Mouse (Mus musculus) C2C12 (cell line): ENCODE measurements around the gene Jsrp1.

ENCODE experiments used
- CEBPB ChIP-seq: IDR thresholded peaks from one replicate; pipeline ENCODE4 v1.6.1; 2011; ENCODE audit warnings: low read depth, mild to moderate bottlenecking, control low read depth, moderate library complexity
- CTCF ChIP-seq: IDR thresholded peaks from one replicate; pipeline ENCODE4 v1.5.1; 2011; ENCODE audit not compliant: control insufficient read depth, insufficient read depth, insufficient read length
- MAX ChIP-seq: IDR thresholded peaks from one replicate; pipeline ENCODE4 v1.6.1; 2011; ENCODE audit warnings: mild to moderate bottlenecking, control low read depth
- MYOD1 ChIP-seq: IDR thresholded peaks from one replicate; pipeline ENCODE4 v1.6.1; 2011; ENCODE audit warnings: low read depth; ENCODE audit not compliant: control insufficient read depth, insufficient read length
- MYOG ChIP-seq: IDR thresholded peaks from one replicate; pipeline ENCODE4 v1.6.1; 2011; ENCODE audit not compliant: control insufficient read depth, insufficient read length; ENCODE audit errors: extremely low read depth
- USF1 ChIP-seq: IDR thresholded peaks from one replicate; pipeline ENCODE4 v1.6.1; 2011; ENCODE audit warnings: low read depth, mild to moderate bottlenecking, control low read depth, moderate library complexity

- no peak for TF ChIP-seq CTCF
- TF ChIP-seq MAX = no peak
- TF ChIP-seq MYOG = no peak
- no peak for TF ChIP-seq MYOD1
- no peak for TF ChIP-seq USF1
- no peak for TF ChIP-seq CEBPB
Measured at GRCm38 (mm10) chr10:80857386-80857785, 44.1 kb upstream of the Jsrp1 start.
